Mouse (Mus musculus) CH12.LX (cell line): Measurements from ENCODE around the gene Tal1. TPM values are rescaled to one million over a fixed set of nuclear protein-coding genes. Genes with fewer than 3 reads are reported as not detected.

ENCODE experiments used
- DNase-seq: peaks from one replicate; pipeline ENCODE4 v3.0.0-alpha.2; 2013; ENCODE audit errors: extremely low read depth
- H3K27ac ChIP-seq: 2 replicates; pipeline ENCODE4 v1.5.1; 2012; ENCODE audit warnings: low read depth, mild to moderate bottlenecking, control low read depth, moderate library complexity; ENCODE audit not compliant: insufficient read depth
- H3K27me3 ChIP-seq: replicated peaks from 2 replicates; pipeline ENCODE3; 2012; ENCODE audit warnings: inconsistent platforms
- H3K36me3 ChIP-seq, 2 experiments: replicated peaks in 1 of 2; 2 replicates each; pipeline versions ENCODE3 to v1.6.1; 2012; ENCODE audit warnings: inconsistent platforms in 1 of 2, low read length in 1 of 2, mild to moderate bottlenecking in 1 of 2, mixed read lengths in 1 of 2, moderate library complexity in 1 of 2; ENCODE audit not compliant: control insufficient read depth in 1 of 2, insufficient read depth in 1 of 2
- H3K4me1 ChIP-seq, 2 experiments: 2 replicates each; pipeline ENCODE4 v1.6.1; 2012; ENCODE audit warnings: inconsistent platforms in 1 of 2, moderate library complexity in 1 of 2; ENCODE audit not compliant: insufficient read depth in 2 of 2, control insufficient read depth in 1 of 2
- H3K4me2 ChIP-seq: 2 replicates; pipeline ENCODE4 v1.6.1; 2012; ENCODE audit warnings: low read depth, mild to moderate bottlenecking, control low read depth; ENCODE audit not compliant: poor library complexity, insufficient read depth, severe bottlenecking
- H3K4me3 ChIP-seq, 3 experiments: fragments of 150-350 bp in 1 of 3; sonication (generic) in 1 of 3; replicated peaks in 1 of 3; 2 replicates each; pipeline versions ENCODE3 to v1.5.1; 2011 to 2012; ENCODE audit warnings: low read depth in 2 of 3, low read length in 2 of 3, mild to moderate bottlenecking in 2 of 3, moderate library complexity in 2 of 3, control low read depth in 1 of 3, improper control_type of control experiment in 1 of 3, inconsistent platforms in 1 of 3, mixed read lengths in 1 of 3; ENCODE audit not compliant: poor library complexity in 1 of 3
- H3K79me2 ChIP-seq: replicated peaks from 2 replicates; pipeline ENCODE4 v1.6.1; 2012; ENCODE audit warnings: mild to moderate bottlenecking, moderate library complexity; ENCODE audit not compliant: control insufficient read depth, poor library complexity, insufficient read depth, severe bottlenecking; ENCODE audit errors: extremely low read depth
- H3K9ac ChIP-seq: 2 replicates; pipeline ENCODE4 v1.6.1; 2012; ENCODE audit warnings: low read depth, mild to moderate bottlenecking, control low read depth, moderate library complexity; ENCODE audit not compliant: insufficient read depth
- H3K9me3 ChIP-seq: replicated peaks from 2 replicates; pipeline ENCODE3; 2012; ENCODE audit warnings: low read length, inconsistent platforms, mixed read lengths
- CTCF ChIP-seq, 2 experiments: IDR thresholded peaks in 1 of 2; conservative IDR thresholded peaks in 1 of 2; 2 replicates each; pipeline ENCODE4 v1.5.1; 2011 to 2012; ENCODE audit warnings: low read depth in 2 of 2, low read length in 2 of 2, improper control_type of control experiment in 1 of 2, inconsistent platforms in 1 of 2, mild to moderate bottlenecking in 1 of 2, moderate library complexity in 1 of 2
- ETS1 ChIP-seq: conservative IDR thresholded peaks from 2 replicates; pipeline ENCODE4 v1.6.1; 2012; ENCODE audit warnings: low read depth, mild to moderate bottlenecking, inconsistent platforms, low read length, improper control_type of control experiment, moderate library complexity
- HCFC1 ChIP-seq: IDR thresholded peaks from 2 replicates; pipeline ENCODE4 v1.6.1; 2012; ENCODE audit warnings: low read depth, mild to moderate bottlenecking, inconsistent platforms, low read length, improper control_type of control experiment
- IRF4 ChIP-seq: IDR thresholded peaks from 2 replicates; pipeline ENCODE4 v1.6.1; 2014; ENCODE audit warnings: low read depth, mild to moderate bottlenecking, inconsistent platforms, low read length, improper control_type of control experiment
- JUN ChIP-seq: IDR thresholded peaks from 2 replicates; pipeline ENCODE4 v1.6.1; 2011; ENCODE audit warnings: low read depth, mild to moderate bottlenecking, low read length, improper control_type of control experiment, moderate library complexity; ENCODE audit not compliant: insufficient read depth
- JUND ChIP-seq: conservative IDR thresholded peaks from 2 replicates; pipeline ENCODE4 v1.6.1; 2011; ENCODE audit warnings: low read depth, low read length, improper control_type of control experiment
- MAFK ChIP-seq: IDR thresholded peaks from 2 replicates; pipeline ENCODE4 v1.6.1; 2011; ENCODE audit warnings: low read length, improper control_type of control experiment; ENCODE audit not compliant: insufficient replicate concordance
- MYC ChIP-seq: IDR thresholded peaks from 2 replicates; pipeline ENCODE4 v1.6.1; 2011; ENCODE audit warnings: low read depth, mild to moderate bottlenecking, improper control_type of control experiment, low read length
- NELFE ChIP-seq: IDR thresholded peaks from 2 replicates; pipeline ENCODE4 v1.6.1; 2011; ENCODE audit warnings: low read depth, low read length, improper control_type of control experiment
- POLR2AphosphoS2 ChIP-seq: IDR thresholded peaks from 2 replicates; pipeline ENCODE4 v1.6.1; 2011; ENCODE audit warnings: low read depth, low read length, improper control_type of control experiment
- RAD21 ChIP-seq: IDR thresholded peaks from 2 replicates; pipeline ENCODE4 v1.6.1; 2011; ENCODE audit warnings: low read depth, mild to moderate bottlenecking, low read length, improper control_type of control experiment, moderate library complexity
- RCOR1 ChIP-seq: conservative IDR thresholded peaks from 2 replicates; pipeline ENCODE4 v1.6.1; 2012; ENCODE audit warnings: low read depth, mild to moderate bottlenecking, inconsistent platforms, low read length, improper control_type of control experiment
- SMC3 ChIP-seq: IDR thresholded peaks from 2 replicates; pipeline ENCODE4 v1.6.1; 2011; ENCODE audit warnings: low read depth, low read length, improper control_type of control experiment
- TBP ChIP-seq: conservative IDR thresholded peaks from 2 replicates; pipeline ENCODE4 v1.6.1; 2011; ENCODE audit warnings: low read depth, low read length, improper control_type of control experiment
- UBTF ChIP-seq: IDR thresholded peaks from 2 replicates; pipeline ENCODE4 v1.6.1; 2012; ENCODE audit warnings: low read depth, mild to moderate bottlenecking, inconsistent platforms, low read length, improper control_type of control experiment, moderate library complexity
- USF1 ChIP-seq: IDR thresholded peaks from 2 replicates; pipeline ENCODE4 v1.6.1; 2014; ENCODE audit warnings: low read depth, mild to moderate bottlenecking, inconsistent platforms, low read length, improper control_type of control experiment
- USF2 ChIP-seq: conservative IDR thresholded peaks from 2 replicates; pipeline ENCODE4 v1.6.1; 2011; ENCODE audit warnings: low read depth, low read length, improper control_type of control experiment
- ZC3H11A ChIP-seq: IDR thresholded peaks from 2 replicates; pipeline ENCODE4 v1.6.1; 2012; ENCODE audit warnings: low read depth, mild to moderate bottlenecking, inconsistent platforms, low read length, improper control_type of control experiment
- ZMIZ1 ChIP-seq: IDR thresholded peaks from 2 replicates; pipeline ENCODE4 v1.6.1; 2012; ENCODE audit warnings: low read depth, mild to moderate bottlenecking, inconsistent platforms, low read length, improper control_type of control experiment
- dilution Hi-C: fragments of 300-500 bp; cut with MboI; formaldehyde crosslinking; loops from 2 replicates; pipeline ENCODE4 v1.14.3; 2020; ENCODE audit warnings: low sequenced_read_pairs; ENCODE audit not compliant: extremely low pct_unique_long_range_greater_than_20kb, extremely low pct_ligation_motif_present
- in situ Hi-C: fragments of 300-500 bp; cut with MboI; formaldehyde crosslinking; loops from 3 replicates; pipeline ENCODE4 v1.14.3; 2019; ENCODE audit warnings: low sequenced_read_pairs, low pct_ligation_motif_present, low pct_unique_long_range_greater_than_20kb, mixed read lengths
- polyA plus RNA-seq: library from polyadenylated mRNA; unstranded; fragments of >175 nt; gene quantifications from 2 replicates; pipeline ENCODE4 v1.2.1, GENCODE M21; 2012; ENCODE audit warnings: low read depth; ENCODE audit not compliant: insufficient read length
- total RNA-seq, 2 experiments: library from RNA; depleted of rRNA; stranded (reverse); fragments of 300-350 nt in 1 of 2; fragments of >200 nt in 1 of 2; gene quantifications; 2 replicates each; pipeline ENCODE4 v1.2.3; 2012 to 2014

Tal1 gene
- total and polyA plus RNA-seq, 3 experiments: 0.12 to 0.34 (median 0.13) TPM

DNA sequence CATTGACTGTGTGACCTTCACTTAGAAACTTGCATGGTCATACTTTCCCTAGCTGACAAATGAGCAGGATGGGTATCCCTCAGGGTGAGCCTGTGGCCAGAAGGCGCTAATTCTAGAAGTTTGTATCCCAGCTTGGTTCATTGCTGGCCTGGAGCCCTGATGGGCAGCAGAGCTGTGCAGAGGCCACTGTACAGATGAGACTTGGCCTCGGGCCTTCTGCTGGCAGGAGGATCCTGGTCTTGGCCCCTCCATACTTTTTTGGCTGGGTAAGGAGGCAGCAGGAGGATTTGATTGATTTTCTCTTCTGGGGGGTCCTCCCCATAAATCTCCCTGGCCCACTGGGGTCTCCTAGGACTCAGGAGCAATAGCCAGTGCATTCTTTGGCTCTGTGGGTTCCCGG is 26.8 kb downstream of the Tal1 start:
- in situ Hi-C loops: loop anchor here (5.0 to 25.0 kb wide), 2 partner anchors 36 to 421 kb away; no protein-coding TSS in a partner anchor
- no peak for DNase-seq
- Histone ChIP-seq H3K4me3 (no peak overlapping the region), H3K36me3 (no peaks in the 10 kb centered on the region), H3K27me3 (peaks cover 75% of the 10 kb centered on the region), H3K4me2 (no peak overlapping the region), H3K4me1 (no peaks in the 10 kb centered on the region), H3K9ac (no peak overlapping the region), H3K79me2 (no peaks in the 10 kb centered on the region), H3K9me3 (no peaks in the 10 kb centered on the region), H3K27ac (no peak overlapping the region)
- dilution Hi-C loops: no loop called here
- no peak for TF ChIP-seq USF2
- TF ChIP-seq NELFE: no peak
- no peak for TF ChIP-seq MAFK

DNA sequence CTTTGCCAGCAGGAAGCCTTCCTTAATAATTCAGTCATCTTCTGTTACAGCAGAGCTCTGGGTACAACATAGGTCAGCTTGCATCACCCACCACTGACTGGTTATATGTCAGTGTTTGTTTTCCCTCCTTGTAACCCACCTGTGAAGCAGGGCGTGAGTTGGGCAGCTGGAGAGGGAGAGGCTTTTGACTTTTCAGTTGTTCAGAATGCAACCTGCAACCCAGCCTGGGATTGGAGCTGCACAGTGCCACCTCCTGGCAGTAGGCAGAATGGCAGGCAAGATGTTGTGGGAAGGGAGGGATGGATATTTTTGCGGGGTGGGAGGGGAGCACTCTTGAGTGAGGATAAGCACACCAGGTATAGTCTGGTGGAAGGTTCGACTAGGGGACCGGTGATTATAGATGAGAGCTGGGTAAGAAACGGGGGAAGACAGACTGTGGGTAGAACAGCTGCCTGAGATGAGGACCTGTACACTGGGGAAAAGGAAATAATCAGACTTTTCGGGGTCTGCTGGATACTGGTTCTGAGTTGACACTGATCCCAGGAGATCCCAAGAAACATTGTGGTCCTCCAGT is 29.4 kb downstream of the Tal1 start:
- dilution Hi-C loops (no loop called here), in situ Hi-C loops (loop anchor here (25.0 kb wide), 1 partner anchor 423 kb away; no protein-coding TSS in a partner anchor)
- Histone ChIP-seq H3K4me2 (no peak overlapping the region), H3K27me3 (peaks cover 82% of the 10 kb centered on the region), H3K9me3 (no peaks in the 10 kb centered on the region), H3K4me3 (no peak overlapping the region), H3K36me3 (no peaks in the 10 kb centered on the region), H3K79me2 (no peaks in the 10 kb centered on the region), H3K27ac (no peak overlapping the region), H3K4me1 (peaks cover 0 to 3% of the 10 kb centered on the region in 2 experiments; a peak in 1 of 4 replicates), H3K9ac (no peak overlapping the region)
- TF ChIP-seq IRF4 (0 out of 2 replicates have a peak, but pooled peaks have one; percentile 15), RAD21 (peak; percentile 64), ZMIZ1 (no peak), SMC3 (peak; percentile 73), CTCF (conservative IDR thresholded peaks at IDR 0.05 in 1 of 2, IDR thresholded peaks at IDR 0.05 in 1 of 2; ENCODE audit: low read depth in 2 of 2, low read length in 2 of 2) (peak; percentile 38 to 87; a peak in 3 of 4 replicates)
- peak; percentile 39 for DNase-seq

DNA sequence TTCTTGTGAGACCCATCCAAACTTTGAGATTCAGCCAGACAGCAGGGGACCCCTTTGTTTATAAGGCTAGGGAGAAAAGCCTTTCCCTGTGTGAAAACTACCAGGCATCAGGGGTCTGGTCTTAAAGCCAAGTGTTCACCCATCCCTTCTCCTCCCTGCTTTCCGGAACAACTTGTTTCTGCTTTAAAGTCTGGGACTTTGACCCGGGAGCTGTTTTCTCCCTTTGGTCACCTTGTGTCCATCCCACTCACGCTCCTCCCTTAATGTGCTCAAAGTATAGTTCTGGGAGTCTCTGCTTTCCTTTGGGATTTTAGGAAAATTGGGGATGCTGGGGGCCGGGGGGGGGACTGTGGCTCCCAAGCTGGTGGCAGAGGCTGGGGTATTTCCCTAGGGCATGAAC is 30.0 kb downstream of the Tal1 start:
- Histone ChIP-seq H3K27me3 (peaks cover 88% of the 10 kb centered on the region), H3K79me2 (no peaks in the 10 kb centered on the region), H3K4me3 (no peak overlapping the region), H3K9ac (no peak overlapping the region), H3K36me3 (no peaks in the 10 kb centered on the region), H3K4me1 (peaks cover 0 to 3% of the 10 kb centered on the region in 2 experiments; a peak in 1 of 4 replicates), H3K9me3 (no peaks in the 10 kb centered on the region), H3K27ac (no peak overlapping the region), H3K4me2 (no peak overlapping the region)
- in situ Hi-C loops: loop anchor here (25.0 kb wide), 1 partner anchor 424 kb away; no protein-coding TSS in a partner anchor
- TF ChIP-seq USF1: no peak
- no peak for TF ChIP-seq ETS1
- TF ChIP-seq USF2: no peak
- TF ChIP-seq RCOR1: no peak
- TF ChIP-seq TBP: no peak
- no peak for TF ChIP-seq JUND
- TF ChIP-seq MAFK: no peak
- no peak for TF ChIP-seq ZC3H11A
- TF ChIP-seq UBTF: no peak
- no peak for TF ChIP-seq JUN
- no peak for TF ChIP-seq RAD21
- no peak for TF ChIP-seq NELFE
- TF ChIP-seq POLR2AphosphoS2: no peak
- TF ChIP-seq HCFC1: no peak
- TF ChIP-seq MYC: no peak
- no peak for DNase-seq
- dilution Hi-C loops: no loop called here
